Mouse (Mus musculus): ENCODE results near the gene Frmd4a.
"Not testable (repeated sequence)": the region's sequence is repeated elsewhere in the genome, so short reads cannot be mapped to it uniquely, and the experiment has no call there.

Gene Frmd4a

GRCm38 (mm10) chr2:4291100-4291499 lies 273.6 kb downstream of the Frmd4a start:
- DNase-seq (ENCODE audit: low spot score): no peak

- DNase-seq (ENCODE audit: low spot score): no peak
Measured at GRCm38 (mm10) chr2:4291671-4292070, 274.2 kb downstream of the Frmd4a start.

GRCm38 (mm10) chr2:4293726-4294125 lies 276.2 kb downstream of the Frmd4a start:
- DNase-seq (ENCODE audit: low spot score): no peak

GRCm38 (mm10) chr2:4295641-4296040 lies 278.1 kb downstream of the Frmd4a start:
- no peak for DNase-seq (ENCODE audit: low spot score)

- no peak for DNase-seq (ENCODE audit: low spot score)
Measured at GRCm38 (mm10) chr2:4296881-4297280, 279.4 kb downstream of the Frmd4a start.

- peak; percentile 9 for DNase-seq (ENCODE audit: low spot score)
Measured at GRCm38 (mm10) chr2:4298325-4299215, 281.1 kb downstream of the Frmd4a start.

- DNase-seq (ENCODE audit: low spot score): no peak
Measured at GRCm38 (mm10) chr2:4299593-4299992, 282.1 kb downstream of the Frmd4a start.

GRCm38 (mm10) chr2:4300383-4300811 lies 282.9 kb downstream of the Frmd4a start:
- DNase-seq (ENCODE audit: low spot score): no peak

GRCm38 (mm10) chr2:4300816-4301215 lies 283.3 kb downstream of the Frmd4a start:
- DNase-seq (ENCODE audit: low spot score): no peak

- DNase-seq (ENCODE audit: low spot score): no peak
Measured at GRCm38 (mm10) chr2:4301256-4301655, 283.7 kb downstream of the Frmd4a start.

GRCm38 (mm10) chr2:4301692-4302091 lies 284.2 kb downstream of the Frmd4a start:
- DNase-seq (ENCODE audit: low spot score): no peak

GRCm38 (mm10) chr2:4302119-4302518 lies 284.6 kb downstream of the Frmd4a start:
- no peak for DNase-seq (ENCODE audit: low spot score)

- DNase-seq (ENCODE audit: low spot score): no peak
Measured at GRCm38 (mm10) chr2:4307076-4307475, 289.6 kb downstream of the Frmd4a start.

- no peak for DNase-seq (ENCODE audit: low spot score)
Measured at GRCm38 (mm10) chr2:4314545-4314944, 297.0 kb downstream of the Frmd4a start.

GRCm38 (mm10) chr2:4316589-4316988 lies 299.1 kb downstream of the Frmd4a start:
- DNase-seq (ENCODE audit: low spot score): no peak

- DNase-seq (ENCODE audit: low spot score): no peak
Measured at GRCm38 (mm10) chr2:4318134-4318533, 300.6 kb downstream of the Frmd4a start.

GRCm38 (mm10) chr2:4326241-4327010 lies 308.9 kb downstream of the Frmd4a start:
- no peak for DNase-seq (ENCODE audit: low spot score)

- no peak for DNase-seq (ENCODE audit: low spot score)
Measured at GRCm38 (mm10) chr2:4327011-4327340, 309.5 kb downstream of the Frmd4a start.

GRCm38 (mm10) chr2:4332441-4332840 lies 314.9 kb downstream of the Frmd4a start:
- DNase-seq (ENCODE audit: low spot score): no peak

- DNase-seq (ENCODE audit: low spot score): no peak
Measured at GRCm38 (mm10) chr2:4334201-4334600, 316.7 kb downstream of the Frmd4a start.

GRCm38 (mm10) chr2:4334936-4335335 lies 317.4 kb downstream of the Frmd4a start:
- no peak for DNase-seq (ENCODE audit: low spot score)

GRCm38 (mm10) chr2:4335881-4336280 lies 318.4 kb downstream of the Frmd4a start:
- no peak for DNase-seq (ENCODE audit: low spot score)

GRCm38 (mm10) chr2:4338290-4338689 lies 320.8 kb downstream of the Frmd4a start:
- DNase-seq (ENCODE audit: low spot score): not testable (repeated sequence)

All from testis, postnatal 14 days (tissue).